Mouse (Mus musculus) E14TG2a.4 (cell line): Measurements from ENCODE around the gene Chst2.

Experiments
- CTCF ChIP-seq: conservative IDR thresholded peaks from 2 replicates; pipeline ENCODE4 v1.5.1; 2014; ENCODE audit warnings: low read length
- NANOG ChIP-seq: IDR thresholded peaks from 2 replicates; pipeline ENCODE4 v1.6.1; 2014; ENCODE audit warnings: borderline replicate concordance, low read length, mixed read lengths

DNA sequence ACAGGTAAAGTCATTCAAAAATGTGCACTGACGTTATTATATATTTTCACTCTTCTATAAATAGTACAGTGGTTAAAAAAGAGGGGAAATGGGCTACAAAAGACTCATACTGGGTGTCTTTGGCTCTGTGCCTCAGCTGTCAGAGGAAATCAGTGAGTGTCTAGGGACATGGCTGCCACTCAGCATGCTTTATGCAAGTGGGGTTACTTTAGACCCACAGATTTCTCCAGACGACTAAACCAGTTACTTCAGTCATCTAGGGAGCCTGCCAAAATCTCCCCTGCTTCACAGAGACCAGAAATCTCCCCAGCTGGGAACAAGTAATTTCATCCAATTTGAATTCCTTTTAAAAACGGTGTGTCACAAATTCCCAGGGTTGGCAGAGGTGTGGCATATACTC, 45.4 kb upstream of the Chst2 start:
- TF ChIP-seq CTCF (no peak), NANOG (no peak)
